Mouse (Mus musculus) WW6 (cell line): ENCODE results near the gene Fam131a.
"Not testable (repeated sequence)": the region's sequence is repeated elsewhere in the genome, so short reads cannot be mapped to it uniquely, and the experiment has no call there.

Experiments used
- DNase-seq: peaks from one replicate; pipeline ENCODE4 v3.0.0-alpha.2; 2013; ENCODE audit warnings: low read depth, low spot score

Gene Fam131a

GRCm38 (mm10) chr16:20693111-20693701 is at the start of gene Fam131a:
Fam131a (plus strand) TSS chr16:20693241.
- DNase-seq = no peak

- DNase-seq = no peak
Observed at GRCm38 (mm10) chr16:20643911-20644310, 49.1 kb upstream of the Fam131a start.

- DNase-seq = peak; percentile 87
Observed at GRCm38 (mm10) chr16:20651076-20651946, 41.7 kb upstream of the Fam131a start, which contains the start of gene Psmd2. Psmd2 (plus strand) TSS chr16:20651652.

- DNase-seq = no peak
Observed at GRCm38 (mm10) chr16:20651947-20652310, 41.1 kb upstream of the Fam131a start.

- no peak for DNase-seq
Observed at GRCm38 (mm10) chr16:20653315-20653714, 39.7 kb upstream of the Fam131a start.

- no peak for DNase-seq
Observed at GRCm38 (mm10) chr16:20657661-20658060, 35.4 kb upstream of the Fam131a start.

GRCm38 (mm10) chr16:20668013-20668412 is 25.0 kb upstream of the Fam131a start, which contains the start of gene Eif4g1:
Eif4g1 (plus strand) TSS chr16:20668313.
- DNase-seq = not testable (repeated sequence)

- DNase-seq = no peak
Observed at GRCm38 (mm10) chr16:20670291-20670690, 22.8 kb upstream of the Fam131a start.

GRCm38 (mm10) chr16:20671886-20672285 is 21.2 kb upstream of the Fam131a start:
- DNase-seq = no peak

GRCm38 (mm10) chr16:20672500-20672902 is 20.5 kb upstream of the Fam131a start:
- peak; percentile 91 for DNase-seq

GRCm38 (mm10) chr16:20672965-20673705 is 19.9 kb upstream of the Fam131a start:
- no peak for DNase-seq

- no peak for DNase-seq
Observed at GRCm38 (mm10) chr16:20673706-20674303, 19.2 kb upstream of the Fam131a start.

- no peak for DNase-seq
Observed at GRCm38 (mm10) chr16:20675213-20675612, 17.8 kb upstream of the Fam131a start.

- DNase-seq = no peak
Observed at GRCm38 (mm10) chr16:20676702-20677101, 16.3 kb upstream of the Fam131a start.

GRCm38 (mm10) chr16:20677380-20677779 is 15.7 kb upstream of the Fam131a start:
- DNase-seq = no peak

- DNase-seq = no peak
Observed at GRCm38 (mm10) chr16:20677974-20678675, 14.9 kb upstream of the Fam131a start.

- DNase-seq = no peak
Observed at GRCm38 (mm10) chr16:20690774-20691173, 2.3 kb upstream of the Fam131a start.

- no peak for DNase-seq
Observed at GRCm38 (mm10) chr16:20691617-20692016, 1.4 kb upstream of the Fam131a start.

- DNase-seq = no peak
Observed at GRCm38 (mm10) chr16:20692241-20692965, 638 bp upstream of the Fam131a start.

- no peak for DNase-seq
Observed at GRCm38 (mm10) chr16:20694781-20695180, 1.7 kb downstream of the Fam131a start.
